In genomic region chr8:104434275-104434674, GRCm38 (mm10) we compare ENCODE assay signal across 8 mouse cellular contexts. TPM values are rescaled to one million over a fixed set of nuclear protein-coding genes. Genes with fewer than 3 reads are reported as not detected.
DNase-seq lines count a peak whose midpoint lies in the region; ATAC-seq and TF ChIP-seq lines count a peak whose summit lies in the region.

No protein-coding gene starts in this region.

- peaks cover 22% of the 10 kb centered on the region for H3K4me1 ChIP-seq in midbrain, embryonic 13.5 days (replicated peaks)
- no peaks in the 10 kb centered on the region for H3K4me1 ChIP-seq in midbrain, embryonic 14.5 days (ENCODE audit: control insufficient read depth, insufficient read depth, low read length)
- H3K4me1 ChIP-seq in intestine, postnatal 0 days (replicated peaks; ENCODE audit: control insufficient read depth, insufficient read depth, low read length), result no peaks in the 10 kb centered on the region
- H3K4me1 ChIP-seq in limb, embryonic 10.5 days, result no peaks in the 10 kb centered on the region

- peaks cover 95% of the 10 kb centered on the region for H3K36me3 ChIP-seq in midbrain, embryonic 13.5 days
- peaks cover 96% of the 10 kb centered on the region for H3K36me3 ChIP-seq in midbrain, embryonic 14.5 days (ENCODE audit: control insufficient read depth, insufficient read depth, low read length)
- peaks cover 83% of the 10 kb centered on the region for H3K36me3 ChIP-seq in intestine, postnatal 0 days (ENCODE audit: control insufficient read depth, insufficient read depth)
- H3K36me3 ChIP-seq in splenic B cell, adult 2 months (ENCODE audit: control insufficient read depth, insufficient read depth, low read length, poor library complexity, severe bottlenecking), result peaks cover 12% of the 10 kb centered on the region
- peaks cover 100% of the 10 kb centered on the region for H3K36me3 ChIP-seq in limb, embryonic 10.5 days

- 87% methylated on average over 4 of the region's 4 CpGs for WGBS in midbrain, embryonic 13.5 days
- 87% methylated on average over 4 of the region's 4 CpGs for WGBS in midbrain, embryonic 14.5 days
- WGBS in intestine, postnatal 0 days, result 68% methylated on average over 4 of the region's 4 CpGs
- WGBS in limb, embryonic 10.5 days, result 95% methylated on average over 4 of the region's 4 CpGs

- H3K4me3 ChIP-seq in midbrain, embryonic 13.5 days (replicated peaks), result no peak overlapping the region
- no peak overlapping the region for H3K4me3 ChIP-seq in midbrain, embryonic 14.5 days (replicated peaks; ENCODE audit: low read depth, low read length)
- H3K4me3 ChIP-seq in intestine, postnatal 0 days (ENCODE audit: low read depth, low read length), result no peak overlapping the region
- no peak overlapping the region for H3K4me3 ChIP-seq in limb, embryonic 10.5 days

- H3K27me3 ChIP-seq in midbrain, embryonic 13.5 days, result no peaks in the 10 kb centered on the region
- H3K27me3 ChIP-seq in midbrain, embryonic 14.5 days (ENCODE audit: control insufficient read depth, insufficient read depth, low read length), result no peaks in the 10 kb centered on the region
- H3K27me3 ChIP-seq in intestine, postnatal 0 days (replicated peaks; ENCODE audit: control insufficient read depth, insufficient read depth, low read length), result no peaks in the 10 kb centered on the region
- no peaks in the 10 kb centered on the region for H3K27me3 ChIP-seq in splenic B cell, adult 2 months (ENCODE audit: control insufficient read depth, insufficient read depth, low read length, poor library complexity, severe bottlenecking)
- H3K27me3 ChIP-seq in limb, embryonic 10.5 days (ENCODE audit: low read depth, poor library complexity, severe bottlenecking), result no peaks in the 10 kb centered on the region

- H3K27ac ChIP-seq in midbrain, embryonic 13.5 days, result no peak overlapping the region
- no peak overlapping the region for H3K27ac ChIP-seq in midbrain, embryonic 14.5 days (replicated peaks; ENCODE audit: low read depth, low read length)
- H3K27ac ChIP-seq in intestine, postnatal 0 days (ENCODE audit: low read depth, low read length), result no peak overlapping the region
- no peak overlapping the region for H3K27ac ChIP-seq in limb, embryonic 10.5 days

- H3K9me3 ChIP-seq in midbrain, embryonic 13.5 days, result no peaks in the 10 kb centered on the region
- H3K9me3 ChIP-seq in midbrain, embryonic 14.5 days (ENCODE audit: control insufficient read depth, low read length), result no peaks in the 10 kb centered on the region
- H3K9me3 ChIP-seq in intestine, postnatal 0 days (ENCODE audit: control insufficient read depth), result no peaks in the 10 kb centered on the region
- no peaks in the 10 kb centered on the region for H3K9me3 ChIP-seq in limb, embryonic 10.5 days (replicated peaks)

- 0 out of 2 replicates have a peak, but pooled peaks have one; percentile 2 for ATAC-seq in midbrain, embryonic 13.5 days
- ATAC-seq in midbrain, embryonic 14.5 days (ENCODE audit: low FRiP score, low TSS enrichment), result no peak
- no peak for ATAC-seq in intestine, postnatal 0 days

- no peak for DNase-seq in midbrain, embryonic 14.5 days
- DNase-seq in c-Kit-positive CD71-positive TER-119-negative erythroid progenitor cells, embryonic 14.5 days (ENCODE audit: low read depth), result peak; percentile 39
- DNase-seq in splenic B cell, adult 2 months (ENCODE audit: low read depth, low spot score), result peak; percentile 25
- no peak for DNase-seq in thymus, postnatal 4 days
- no peak for DNase-seq in urinary bladder, adult 2 months (ENCODE audit: low spot score)
- no peak for DNase-seq in limb, embryonic 10.5 days (ENCODE audit: low spot score)

- peak; percentile 34; the same call in 1 of the 2 replicates for TF ChIP-seq CTCF in intestine, postnatal 0 days (IDR thresholded peaks at IDR 0.05; ENCODE audit: low read depth)

- H3K9ac ChIP-seq in midbrain, embryonic 13.5 days (replicated peaks), result no peak overlapping the region
- no peak overlapping the region for H3K9ac ChIP-seq in midbrain, embryonic 14.5 days (replicated peaks; ENCODE audit: low read length)
- no peak overlapping the region for H3K9ac ChIP-seq in intestine, postnatal 0 days (ENCODE audit: low read depth, low read length)

- H3K4me2 ChIP-seq in midbrain, embryonic 13.5 days (replicated peaks), result no peak overlapping the region
- H3K4me2 ChIP-seq in midbrain, embryonic 14.5 days (ENCODE audit: low read length), result no peak overlapping the region
- no peak overlapping the region for H3K4me2 ChIP-seq in intestine, postnatal 0 days (replicated peaks; ENCODE audit: low read depth)

RNA-seq across cellular contexts. Expression of gene Dync1li2, which starts 8.6 kb away (rescaled TPM):
- polyA plus RNA-seq in midbrain, embryonic 13.5 days (2015; fragmentation: Nextera tagmentation; extraction: Ambion mirVana), result 120 and 124 TPM in 2 replicates
- polyA plus RNA-seq in midbrain, embryonic 14.5 days (2014; fragmentation: Nextera tagmentation; extraction: Ambion mirVana), result 69.1 and 103 TPM in 2 replicates
- 19.0 and 20.4 TPM in 2 replicates for polyA plus RNA-seq in intestine, postnatal 0 days (2015; fragmentation: Nextera tagmentation; extraction: Ambion mirVana)
- 79.6 and 85.8 TPM in 2 replicates for polyA plus RNA-seq in urinary bladder, adult 2 months (2012; rRNA removed)
- 58.6 and 69.9 TPM in 2 replicates for polyA plus RNA-seq in limb, embryonic 10.5 days (2016; fragmentation: Nextera tagmentation; extraction: Ambion mirVana)

RNA-seq across cellular contexts. Expression of gene Cmtm4, which starts 38.7 kb away (rescaled TPM):
- 1.8 TPM in 2 replicates for polyA plus RNA-seq in midbrain, embryonic 13.5 days (2015; fragmentation: Nextera tagmentation; extraction: Ambion mirVana)
- 3.6 and 5.1 TPM in 2 replicates for polyA plus RNA-seq in midbrain, embryonic 14.5 days (2014; fragmentation: Nextera tagmentation; extraction: Ambion mirVana)
- 5.9 and 6.7 TPM in 2 replicates for polyA plus RNA-seq in intestine, postnatal 0 days (2015; fragmentation: Nextera tagmentation; extraction: Ambion mirVana)
- polyA plus RNA-seq in urinary bladder, adult 2 months (2012; rRNA removed), result 31.4 and 32.1 TPM in 2 replicates
- 1.8 and 2.3 TPM in 2 replicates for polyA plus RNA-seq in limb, embryonic 10.5 days (2016; fragmentation: Nextera tagmentation; extraction: Ambion mirVana)

Comparison
In these comparisons a context has a peak if more than half of its experiments do, and no peak if none do; other contexts are left out.
1. DNase-seq: peak in c-Kit-positive CD71-positive TER-119-negative erythroid progenitor cells, embryonic 14.5 days (single experiment) and splenic B cell, adult 2 months (single experiment); none in midbrain, embryonic 14.5 days (single experiment), thymus, postnatal 4 days (single experiment), urinary bladder, adult 2 months (single experiment) and limb, embryonic 10.5 days (single experiment).